Mouse (Mus musculus) heart, embryonic 14.5 days (tissue): ENCODE data around the gene Dnajb2. TPM values are rescaled to one million over a fixed set of nuclear protein-coding genes. Genes with fewer than 3 reads are reported as not detected.

ENCODE experiments used
- ATAC-seq: fragments of 200-750 bp; cut with Nextera tagmentation; 2 replicates; pipeline ENCODE4 v1.8.0; 2017; ENCODE audit warnings: low read depth, moderate TSS enrichment; ENCODE audit not compliant: insufficient number of reproducible peaks, insufficient read depth, low FRiP score
- H3K27ac ChIP-seq, 2 experiments: fragments of 200-500 bp in 1 of 2; fragments of 300-500 bp in 1 of 2; sonication (generic) in 1 of 2; replicated peaks in 1 of 2; 2 replicates each; pipeline ENCODE4 v1.5.1; 2012 to 2014; ENCODE audit warnings: low read depth in 2 of 2, low read length in 2 of 2, control low read depth in 1 of 2, mild to moderate bottlenecking in 1 of 2, mixed read lengths in 1 of 2; ENCODE audit not compliant: control insufficient read depth in 1 of 2, insufficient read depth in 1 of 2
- H3K27me3 ChIP-seq: fragments of 300-500 bp; sonication (generic); 2 replicates; pipeline ENCODE4 v1.6.1; 2014; ENCODE audit warnings: mild to moderate bottlenecking, low read length, control low read depth; ENCODE audit not compliant: control insufficient read depth, insufficient read depth
- H3K36me3 ChIP-seq: fragments of 300-500 bp; sonication (generic); 2 replicates; pipeline ENCODE4 v1.6.1; 2014; ENCODE audit warnings: mild to moderate bottlenecking, control low read depth, low read length, mixed read lengths; ENCODE audit not compliant: control insufficient read depth, insufficient read depth
- H3K4me1 ChIP-seq, 2 experiments: fragments of 200-500 bp in 1 of 2; fragments of 300-500 bp in 1 of 2; sonication (generic) in 1 of 2; 2 replicates each; pipeline ENCODE4 v1.6.1; 2012 to 2014; ENCODE audit warnings: low read length in 2 of 2, control low read depth in 1 of 2, mixed read lengths in 1 of 2; ENCODE audit not compliant: control insufficient read depth in 2 of 2, insufficient read depth in 2 of 2
- H3K4me2 ChIP-seq: fragments of 300-500 bp; sonication (generic); 2 replicates; pipeline ENCODE4 v1.6.1; 2014; ENCODE audit warnings: mild to moderate bottlenecking, low read length
- H3K4me3 ChIP-seq, 2 experiments: fragments of 200-500 bp in 1 of 2; fragments of 300-500 bp in 1 of 2; sonication (generic) in 1 of 2; 2 replicates each; pipeline ENCODE4 v1.5.1; 2012 to 2014; ENCODE audit warnings: low read length in 2 of 2, mild to moderate bottlenecking in 2 of 2, control low read depth in 1 of 2, low read depth in 1 of 2, moderate library complexity in 1 of 2; ENCODE audit not compliant: control insufficient read depth in 1 of 2, insufficient read depth in 1 of 2
- H3K9ac ChIP-seq: fragments of 300-500 bp; sonication (generic); 2 replicates; pipeline ENCODE4 v1.6.1; 2014; ENCODE audit warnings: mild to moderate bottlenecking, low read length
- H3K9me3 ChIP-seq: fragments of 300-500 bp; sonication (generic); 2 replicates; pipeline ENCODE4 v1.6.1; 2016; ENCODE audit warnings: low read length, control low read depth; ENCODE audit not compliant: control insufficient read depth
- WGBS: fragments of 180-500 bp; shearing (Covaris S2); extraction: QIAGEN DNeasy Blood & Tissue Kit; methylation state at CpG from one replicate; pipeline ENCODE4 v1.1.7; 2014; 5-methylcytosine and 5-hydroxymethylcytosine counted together
- polyA plus RNA-seq: library from polyadenylated mRNA; unstranded; fragments of >200 nt; fragmentation: Nextera tagmentation; extraction: Ambion mirVana; gene quantifications from 2 replicates; pipeline ENCODE4 v1.2.1, GENCODE M21; 2014

Gene Dnajb2
- polyA plus RNA-seq, 1 experiment from 2014 or later: 16.9 TPM

DNA sequence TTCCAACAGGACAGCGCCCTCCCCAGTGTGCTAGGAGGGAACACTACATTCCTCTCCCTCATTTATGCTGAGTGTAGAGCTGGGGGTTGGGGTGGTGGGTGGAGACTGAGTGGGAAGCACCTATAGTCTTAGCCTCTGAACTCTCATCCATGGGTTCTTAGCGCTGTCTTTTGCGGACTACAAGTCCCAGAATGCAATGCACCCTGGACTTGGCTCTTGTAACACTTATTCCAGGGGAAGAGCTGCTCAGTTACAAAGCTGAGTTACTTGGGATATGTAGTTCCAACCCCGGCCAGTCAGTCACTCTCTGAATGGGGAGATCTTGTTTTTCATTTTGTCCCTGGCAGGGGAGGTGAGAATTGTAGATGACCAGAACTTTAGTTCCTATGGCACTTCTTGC, 8.6 kb downstream of the Dnajb2 start:
- Histone ChIP-seq H3K9me3 (no peaks in the 10 kb centered on the region), H3K27ac (no peak overlapping the region), H3K4me2 (no peak overlapping the region), H3K4me3 (no peak overlapping the region), H3K27me3 (no peaks in the 10 kb centered on the region), H3K9ac (no peak overlapping the region), H3K36me3 (peaks cover 44% of the 10 kb centered on the region), H3K4me1 (peaks cover 24 to 31% of the 10 kb centered on the region in 2 experiments)
- ATAC-seq: no peak
- WGBS: 27% methylated on average over 4 of the region's 4 CpGs

DNA sequence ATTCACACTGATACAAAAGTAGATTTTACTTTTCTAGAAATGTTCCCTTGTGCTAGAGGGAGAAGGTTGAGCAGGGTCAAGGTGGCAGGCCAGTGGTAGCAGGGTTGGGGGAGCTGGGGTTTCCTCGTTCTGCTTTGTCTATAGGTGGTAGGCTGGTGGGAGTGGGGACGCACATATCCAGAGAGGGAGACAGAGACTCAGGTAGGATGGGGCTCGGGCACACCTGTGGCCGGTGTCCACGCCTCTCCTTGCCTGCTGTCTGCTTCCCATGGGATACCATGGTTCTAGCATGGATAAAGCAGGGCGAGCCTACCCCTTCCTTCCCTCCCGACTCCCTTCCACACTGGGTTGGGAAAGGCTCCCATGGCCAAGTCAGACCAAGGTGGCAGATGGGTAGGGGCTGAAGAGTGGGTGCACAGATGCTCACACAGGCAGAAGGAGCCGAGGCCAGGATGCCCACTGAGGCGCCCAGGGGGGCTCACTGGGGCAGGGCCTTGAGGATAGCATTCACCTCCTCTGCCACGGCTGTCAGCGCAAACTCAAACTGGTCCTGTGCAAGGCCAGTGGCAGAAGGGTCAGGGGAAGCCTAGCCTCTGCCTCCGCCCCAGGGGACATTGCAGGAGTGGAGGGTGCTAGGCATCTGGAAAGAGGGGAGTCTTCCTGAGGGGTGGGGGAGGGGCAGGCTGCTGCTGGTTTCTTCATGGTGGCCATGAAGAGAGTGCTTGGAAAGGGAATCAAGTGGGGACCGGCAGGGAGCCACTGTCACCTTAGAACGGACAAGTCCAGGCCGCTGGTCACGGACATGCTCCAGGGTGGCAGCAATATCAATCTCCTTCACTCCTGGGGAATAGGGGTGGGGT, 11.1 kb downstream of the Dnajb2 start:
- WGBS: 78% methylated on average over 16 of the region's 16 CpGs
- Histone ChIP-seq H3K4me1 (peaks cover 29 to 31% of the 10 kb centered on the region in 2 experiments), H3K36me3 (peaks cover 20% of the 10 kb centered on the region), H3K27ac (peak overlapping the region; percentile 89 to 98), H3K9me3 (no peaks in the 10 kb centered on the region), H3K4me2 (0 out of 2 replicates have a peak overlapping the region, but pooled peaks have one; percentile 0), H3K27me3 (no peaks in the 10 kb centered on the region), H3K9ac (peak overlapping the region; percentile 42; the same call in 1 of the 2 replicates), H3K4me3 (no peak overlapping the region)
- ATAC-seq: no peak

DNA sequence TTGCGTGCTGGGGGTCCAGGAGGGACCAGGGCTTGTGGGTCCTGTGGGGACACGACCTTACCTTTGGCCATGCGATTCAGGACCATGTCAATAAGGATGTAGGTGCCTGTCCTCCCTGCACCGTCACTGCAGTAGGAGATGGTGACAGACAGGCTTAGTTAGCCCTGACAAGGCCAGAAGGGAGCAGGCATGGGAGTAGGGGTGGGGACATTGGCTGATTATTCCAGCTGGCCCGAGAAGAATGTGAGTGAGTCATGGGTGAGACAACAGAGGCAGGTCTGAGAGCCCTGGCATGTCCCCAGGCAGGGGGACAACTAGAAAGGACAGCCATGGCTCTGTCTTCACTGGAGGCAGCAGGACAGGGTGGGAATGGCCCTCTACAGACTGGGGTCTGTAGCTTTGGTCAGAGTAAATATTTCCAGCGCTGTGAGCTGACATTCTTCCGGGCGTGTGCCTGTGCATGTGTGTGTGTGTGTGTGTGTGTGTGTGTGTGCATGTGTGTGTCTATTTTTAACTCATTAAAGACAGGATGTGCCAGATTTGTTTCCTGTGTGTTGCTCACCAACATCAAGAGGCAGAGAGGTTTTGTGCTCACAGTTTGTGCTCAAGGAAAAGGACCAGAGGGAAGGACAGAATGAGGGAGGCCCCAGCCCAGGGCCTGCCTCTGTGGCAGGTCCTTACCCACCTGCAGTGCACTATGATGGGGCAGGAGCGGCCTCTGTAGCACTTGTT, 12.0 kb downstream of the Dnajb2 start:
- 26% methylated on average over 9 of the region's 9 CpGs for WGBS

DNA sequence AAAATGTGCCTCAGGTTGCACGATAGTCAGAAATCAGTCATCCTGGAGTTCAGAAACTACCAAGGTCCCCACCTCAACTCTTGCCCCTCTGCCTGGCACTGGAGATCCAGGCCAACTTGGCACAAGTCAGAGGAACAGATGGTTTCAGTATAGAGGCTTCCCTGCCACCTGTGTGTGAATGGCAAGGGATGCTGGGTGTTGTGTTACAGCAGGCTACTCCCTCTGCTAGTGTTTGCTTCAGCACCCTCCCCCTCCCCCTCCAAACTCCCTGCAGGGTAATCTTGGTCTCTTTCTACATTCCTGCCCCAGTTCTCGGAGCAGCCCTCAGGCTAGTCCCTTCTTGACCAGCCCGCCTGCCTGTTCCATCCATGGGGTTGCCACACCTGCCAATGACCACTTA, 14.3 kb downstream of the Dnajb2 start:
- 78% methylated on average over 3 of the region's 3 CpGs for WGBS
- no peak for ATAC-seq
- H3K4me2 ChIP-seq: no peak overlapping the region
- H3K9me3 ChIP-seq: no peaks in the 10 kb centered on the region
- H3K27ac ChIP-seq: no peak overlapping the region
- H3K36me3 ChIP-seq: no peaks in the 10 kb centered on the region
- H3K9ac ChIP-seq: no peak overlapping the region
- H3K27me3 ChIP-seq: no peaks in the 10 kb centered on the region
- no peak overlapping the region for H3K4me3 ChIP-seq
- H3K4me1 ChIP-seq: peaks cover 29 to 31% of the 10 kb centered on the region in 2 experiments

More for the DNA sequence above, 12.0 kb downstream of the Dnajb2 start:
- peaks cover 11% of the 10 kb centered on the region for H3K36me3 ChIP-seq
- H3K4me2 ChIP-seq: peak overlapping the region; percentile 0; the same call in 1 of the 2 replicates
- peak; percentile 74 for ATAC-seq
- no peaks in the 10 kb centered on the region for H3K27me3 ChIP-seq
- H3K27ac ChIP-seq: peak overlapping the region; percentile 89 to 98
- peak overlapping the region; percentile 42; the same call in 1 of the 2 replicates for H3K9ac ChIP-seq
- peaks cover 29 to 31% of the 10 kb centered on the region in 2 experiments for H3K4me1 ChIP-seq
- H3K4me3 ChIP-seq: no peak overlapping the region
- no peaks in the 10 kb centered on the region for H3K9me3 ChIP-seq

DNA sequence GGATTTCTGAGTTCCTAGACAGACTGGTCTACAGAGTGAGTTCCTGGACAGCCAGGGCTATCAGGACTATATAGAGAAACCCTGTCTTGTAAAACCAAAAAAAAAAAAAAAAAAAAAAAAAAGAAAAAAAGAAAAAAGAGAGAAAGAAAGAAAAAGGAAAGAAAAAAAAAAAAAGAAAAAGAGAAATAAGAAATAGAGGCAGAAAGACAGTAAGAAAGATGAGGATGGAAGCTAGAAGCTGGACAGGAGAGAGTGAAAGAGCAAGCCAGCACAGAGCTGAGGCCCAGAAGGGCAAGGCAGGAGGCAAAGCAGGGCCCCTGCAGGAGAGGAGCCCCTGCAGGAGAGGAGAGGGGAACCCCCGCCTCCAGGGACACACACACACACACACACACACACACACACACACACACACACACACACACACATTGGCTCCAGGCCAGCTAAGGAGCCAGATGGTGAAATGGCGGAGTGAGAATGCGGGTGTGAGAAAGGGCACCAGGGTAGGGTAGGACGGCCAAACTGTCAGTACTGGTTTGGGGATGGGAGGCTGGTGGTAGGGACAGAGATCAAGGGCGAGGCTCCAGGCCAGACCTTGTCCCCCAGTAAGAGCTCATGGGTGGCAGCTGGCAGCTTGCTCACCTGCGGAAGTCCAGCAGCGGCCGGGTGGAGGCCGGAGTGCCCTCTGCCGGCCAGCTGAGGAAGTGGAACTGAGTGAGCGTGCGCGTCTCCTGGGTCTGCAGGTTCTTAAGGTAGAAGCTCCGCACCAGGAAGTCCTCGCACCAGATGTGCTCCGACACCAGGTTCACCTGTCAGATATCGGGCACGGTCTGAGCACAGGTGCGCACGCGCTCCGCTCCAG, 15.1 kb downstream of the Dnajb2 start:
- H3K4me1 ChIP-seq: peaks cover 29 to 31% of the 10 kb centered on the region in 2 experiments
- H3K4me2 ChIP-seq: peak overlapping the region; percentile 58
- H3K27ac ChIP-seq: no peak overlapping the region
- H3K9ac ChIP-seq: peak overlapping the region; percentile 32; the same call in 1 of the 2 replicates
- H3K36me3 ChIP-seq: no peaks in the 10 kb centered on the region
- ATAC-seq: 0 out of 2 replicates have a peak, but pooled peaks have one; percentile 18
- H3K27me3 ChIP-seq: no peaks in the 10 kb centered on the region
- 5% methylated on average over 22 of the region's 22 CpGs for WGBS
- no peaks in the 10 kb centered on the region for H3K9me3 ChIP-seq
- peak overlapping the region; percentile 10; a peak in 2 of 4 replicates for H3K4me3 ChIP-seq

DNA sequence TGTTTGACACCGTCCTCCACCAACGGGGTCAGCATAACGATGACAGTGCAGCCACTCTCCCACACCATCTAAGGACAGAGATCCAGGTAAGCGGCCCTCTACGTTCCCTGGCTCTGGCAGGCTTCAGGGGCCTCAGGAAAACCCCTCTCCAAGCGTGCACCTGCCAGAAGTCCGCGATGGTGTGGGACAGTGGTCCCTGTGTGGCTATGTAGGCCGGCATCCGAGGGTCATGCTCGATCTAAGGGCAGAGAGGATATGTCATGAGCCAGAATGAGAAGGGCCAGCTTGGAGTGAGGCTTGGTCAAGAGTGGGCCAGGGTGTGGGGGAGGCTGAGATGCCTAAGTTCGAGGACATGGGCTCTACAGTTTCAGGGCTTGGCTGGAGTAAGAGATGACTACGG, 16.1 kb downstream of the Dnajb2 start:
- no peak overlapping the region for H3K27ac ChIP-seq
- WGBS: 64% methylated on average over 13 of the region's 13 CpGs

DNA sequence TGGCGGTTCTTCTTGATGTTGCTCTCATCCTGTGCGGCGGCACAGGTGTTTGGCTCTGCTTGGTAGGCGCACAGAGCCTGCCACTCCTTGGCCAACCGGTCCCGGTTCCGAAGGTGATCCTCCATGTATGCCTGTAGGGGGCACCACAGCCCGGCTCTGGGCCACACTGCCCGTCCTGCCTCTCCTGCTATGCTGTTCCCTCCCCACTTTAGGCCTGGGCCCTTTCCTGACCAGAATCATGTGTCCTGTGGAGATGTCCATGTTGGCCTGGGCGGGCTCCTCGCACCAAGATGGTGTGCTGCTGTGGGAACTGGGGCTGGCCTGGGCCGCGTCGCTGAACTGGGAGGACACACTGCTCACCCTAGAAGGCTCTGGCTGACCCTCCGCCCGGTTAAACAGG, 16.8 kb downstream of the Dnajb2 start:
- Histone ChIP-seq H3K4me2 (no peak overlapping the region), H3K9me3 (no peaks in the 10 kb centered on the region), H3K27ac (no peak overlapping the region), H3K4me1 (peaks cover 14% of the 10 kb centered on the region in 2 experiments), H3K27me3 (no peaks in the 10 kb centered on the region), H3K4me3 (no peak overlapping the region), H3K36me3 (no peaks in the 10 kb centered on the region), H3K9ac (no peak overlapping the region)
- WGBS: 64% methylated on average over 16 of the region's 16 CpGs
- ATAC-seq: no peak

More for the DNA sequence above, 16.1 kb downstream of the Dnajb2 start:
- Histone ChIP-seq H3K27me3 (no peaks in the 10 kb centered on the region), H3K4me2 (no peak overlapping the region), H3K4me1 (peaks cover 21 to 22% of the 10 kb centered on the region in 2 experiments), H3K4me3 (no peak overlapping the region), H3K9me3 (no peaks in the 10 kb centered on the region), H3K9ac (no peak overlapping the region), H3K36me3 (no peaks in the 10 kb centered on the region)
- ATAC-seq: no peak
